Mouse (Mus musculus) ES-E14 (cell line): ENCODE data around the gene Rtp1. TPM values are rescaled to one million over a fixed set of nuclear protein-coding genes. Genes with fewer than 3 reads are reported as not detected.

Experiments used
- DNase-seq: peaks from one replicate; pipeline ENCODE4 v3.0.0-alpha.2; 2013; ENCODE audit warnings: low read depth, low spot score
- H3K27ac ChIP-seq: 2 replicates; pipeline ENCODE4 v1.5.1; 2012; ENCODE audit warnings: low read depth, mild to moderate bottlenecking, low read length, moderate library complexity, mixed read lengths; ENCODE audit not compliant: poor library complexity, insufficient read depth, severe bottlenecking
- H3K36me3 ChIP-seq: 2 replicates; pipeline ENCODE4 v1.6.1; 2012; ENCODE audit warnings: mild to moderate bottlenecking, low read length, moderate library complexity, mixed read lengths; ENCODE audit not compliant: control insufficient read depth, poor library complexity, insufficient read depth, severe bottlenecking
- H3K4me1 ChIP-seq, 2 experiments: fragments of 150-350 bp in 1 of 2; sonication (generic) in 1 of 2; 2 replicates each; pipeline ENCODE4 v1.6.1; 2012; ENCODE audit warnings: low read length in 2 of 2, mild to moderate bottlenecking in 1 of 2, mixed read lengths in 1 of 2; ENCODE audit not compliant: control insufficient read depth in 2 of 2, insufficient read depth in 2 of 2, poor library complexity in 1 of 2
- H3K4me3 ChIP-seq, 2 experiments: fragments of 150-350 bp in 1 of 2; sonication (generic) in 1 of 2; 2 replicates each; pipeline ENCODE4 v1.5.1; 2012; ENCODE audit warnings: low read length in 2 of 2, low read depth in 1 of 2, mild to moderate bottlenecking in 1 of 2, mixed read lengths in 1 of 2; ENCODE audit not compliant: insufficient read depth in 1 of 2, poor library complexity in 1 of 2, severe bottlenecking in 1 of 2
- H3K9ac ChIP-seq: 2 replicates; pipeline ENCODE4 v1.6.1; 2012; ENCODE audit warnings: low read depth, mild to moderate bottlenecking, low read length, mixed read lengths; ENCODE audit not compliant: poor library complexity, insufficient read depth, severe bottlenecking
- H3K9me3 ChIP-seq: fragments of 150-350 bp; sonication (generic); 2 replicates; pipeline ENCODE4 v1.6.1; 2012; ENCODE audit warnings: low read depth, mild to moderate bottlenecking, low read length; ENCODE audit not compliant: control insufficient read depth, insufficient read depth
- CHD2 ChIP-seq: IDR thresholded peaks from 2 replicates; pipeline ENCODE4 v1.6.1; 2014; ENCODE audit warnings: mild to moderate bottlenecking, low read depth, low read length, inconsistent platforms
- HCFC1 ChIP-seq: IDR thresholded peaks from 2 replicates; pipeline ENCODE4 v1.6.1; 2012; ENCODE audit warnings: low read length, inconsistent platforms, borderline replicate concordance; ENCODE audit not compliant: insufficient read depth
- MAFK ChIP-seq: IDR thresholded peaks from 2 replicates; pipeline ENCODE4 v1.6.1; 2014; ENCODE audit warnings: mild to moderate bottlenecking, low read depth, low read length, inconsistent platforms; ENCODE audit not compliant: insufficient read depth
- ZC3H11A ChIP-seq: IDR thresholded peaks from 2 replicates; pipeline ENCODE4 v1.6.1; 2012; ENCODE audit warnings: low read depth, mild to moderate bottlenecking, inconsistent platforms, low read length, borderline replicate concordance
- ZNF384 ChIP-seq: IDR thresholded peaks from 2 replicates; pipeline ENCODE4 v1.6.1; 2012; ENCODE audit warnings: low read depth, low read length, inconsistent platforms
- in situ Hi-C, 2 experiments: fragments of 600-800 bp; cut with MboI; formaldehyde crosslinking; loops; one replicate each; pipeline ENCODE4 v1.15.1; 2025; ENCODE audit warnings: low sequenced_read_pairs in 2 of 2, inconsistent platforms in 1 of 2; ENCODE audit not compliant: unreplicated experiment in 2 of 2
- total RNA-seq: library from RNA; depleted of rRNA; stranded (reverse); fragments of 300-350 nt; gene quantifications from 2 replicates; pipeline ENCODE4 v1.2.3, GENCODE M21; 2012

The Rtp1 gene
- total RNA-seq, 1 experiment: not detected

GRCm38 (mm10) chr16:23458906-23459588, 30.1 kb downstream of the Rtp1 start:
- no peak overlapping the region for H3K27ac ChIP-seq
- in situ Hi-C loops: loop anchor here (10.0 to 25.0 kb wide), 3 partner anchors 178 to 496 kb away; partner anchors contain the start of gene Sst (in 1 of the 2)
- TF ChIP-seq HCFC1 (no peak), ZNF384 (no peak), CHD2 (no peak), ZC3H11A (no peak)
- no peaks in the 10 kb centered on the region for H3K36me3 ChIP-seq
- no peaks in the 10 kb centered on the region; a peak in 1 of 4 replicates for H3K4me1 ChIP-seq
- no peak overlapping the region for H3K4me3 ChIP-seq
- no peak overlapping the region for H3K9ac ChIP-seq
- no peak for DNase-seq
- no peaks in the 10 kb centered on the region for H3K9me3 ChIP-seq

- no peaks in the 10 kb centered on the region; a peak in 1 of 4 replicates for H3K4me1 ChIP-seq
- no peak overlapping the region for H3K27ac ChIP-seq
- H3K4me3 ChIP-seq: no peak overlapping the region
- in situ Hi-C loops: loop anchor here in 1 of 2 experiments (25.0 kb wide), 1 partner anchor 173 kb away; no protein-coding TSS in a partner anchor
- no peaks in the 10 kb centered on the region for H3K36me3 ChIP-seq
- no peak overlapping the region for H3K9ac ChIP-seq
- TF ChIP-seq ZC3H11A: no peak
- TF ChIP-seq CHD2: no peak
- TF ChIP-seq ZNF384: no peak
- no peak for TF ChIP-seq HCFC1
- no peak for TF ChIP-seq MAFK
- no peaks in the 10 kb centered on the region for H3K9me3 ChIP-seq
- no peak for DNase-seq
These were observed 34.9 kb downstream of the Rtp1 start for GRCm38 (mm10) chr16:23463671-23464347.

GRCm38 (mm10) chr16:23471551-23471950, 42.6 kb downstream of the Rtp1 start:
- TF ChIP-seq ZC3H11A (no peak), HCFC1 (no peak), MAFK (no peak), ZNF384 (no peak)
- no peak overlapping the region for H3K4me3 ChIP-seq
- no peaks in the 10 kb centered on the region for H3K9me3 ChIP-seq
- no peak overlapping the region for H3K9ac ChIP-seq
- H3K4me1 ChIP-seq: no peaks in the 10 kb centered on the region
- H3K36me3 ChIP-seq: no peaks in the 10 kb centered on the region
- in situ Hi-C loops: loop anchor here in 1 of 2 experiments (25.0 kb wide), 1 partner anchor 166 kb away; no protein-coding TSS in a partner anchor
- no peak overlapping the region for H3K27ac ChIP-seq
- DNase-seq: no peak

GRCm38 (mm10) chr16:23472046-23472445, 43.1 kb downstream of the Rtp1 start:
- Histone ChIP-seq H3K4me3 (no peak overlapping the region), H3K36me3 (no peaks in the 10 kb centered on the region), H3K4me1 (peaks cover 0 to 3% of the 10 kb centered on the region in 2 experiments; a peak in 2 of 4 replicates), H3K9ac (no peak overlapping the region), H3K9me3 (no peaks in the 10 kb centered on the region), H3K27ac (no peak overlapping the region)
- no peak for TF ChIP-seq ZNF384
- no peak for TF ChIP-seq HCFC1
- no peak for TF ChIP-seq MAFK
- TF ChIP-seq CHD2: no peak
- TF ChIP-seq ZC3H11A: no peak
- in situ Hi-C loops: loop anchor here in 1 of 2 experiments (25.0 kb wide), 1 partner anchor 165 kb away; no protein-coding TSS in a partner anchor
- DNase-seq: no peak
